Mouse (Mus musculus): Measurements from ENCODE around the gene Lect2. TPM values are rescaled to one million over a fixed set of nuclear protein-coding genes. Genes with fewer than 3 reads are reported as not detected.

Lect2 gene
- polyA plus RNA-seq (2015; fragmentation: Nextera tagmentation; extraction: Ambion mirVana) = 0.19 and 3.0 TPM in 2 replicates

DNA sequence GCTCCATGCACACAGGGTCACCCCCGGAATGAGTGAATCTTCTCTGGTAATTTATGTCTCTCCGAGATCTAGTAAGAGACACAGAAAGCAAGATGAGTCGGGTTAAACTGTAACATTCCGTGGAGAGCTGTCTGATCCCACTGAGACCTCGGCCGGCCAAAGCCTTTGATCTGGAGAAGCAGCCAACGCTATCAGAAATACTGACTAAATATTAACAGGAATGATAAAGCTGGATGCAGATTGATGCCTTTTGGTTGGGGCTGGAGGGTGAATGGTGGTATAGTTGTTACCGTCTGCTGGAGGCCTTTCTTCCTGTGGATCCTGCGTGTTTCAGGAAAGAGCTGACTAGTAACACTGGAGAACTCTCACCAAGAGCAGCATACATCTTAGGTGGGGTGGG, at the start of gene Lect2:
Gene Lect2, minus strand, starts transcription at position 102 of the 400 bp plus-strand sequence.
- Histone ChIP-seq H3K36me3 (no peaks in the 10 kb centered on the region), H3K9me3 (no peaks in the 10 kb centered on the region), H3K4me1 (peaks cover 33% of the 10 kb centered on the region), H3K27me3 (replicated peaks) (no peaks in the 10 kb centered on the region), H3K4me3 (no peak within 1 kb of the TSS), H3K27ac (replicated peaks) (no peak within 1 kb of the TSS), H3K4me2 (no peak within 1 kb of the TSS), H3K9ac (no peak within 1 kb of the TSS)
- WGBS = 61% methylated on average over 9 of the region's 9 CpGs
- no peak for ATAC-seq (ENCODE audit: extremely low read depth, insufficient number of reproducible peaks, low FRiP score, low TSS enrichment)

- Histone ChIP-seq H3K4me1 (peaks cover 89% of the 10 kb centered on the region), H3K27me3 (replicated peaks) (no peaks in the 10 kb centered on the region), H3K36me3 (no peaks in the 10 kb centered on the region), H3K27ac (replicated peaks) (peak overlapping the region; percentile 68), H3K9me3 (no peaks in the 10 kb centered on the region), H3K4me3 (no peak overlapping the region), H3K9ac (no peak overlapping the region), H3K4me2 (no peak overlapping the region)
- no peak for ATAC-seq (ENCODE audit: extremely low read depth, insufficient number of reproducible peaks, low FRiP score, low TSS enrichment)
- 87% methylated on average over 4 of the region's 4 CpGs for WGBS
Measured at GRCm38 (mm10) chr13:56597296-56597695, 49.0 kb upstream of the Lect2 start.

- no peak for ATAC-seq (ENCODE audit: extremely low read depth, insufficient number of reproducible peaks, low FRiP score, low TSS enrichment)
- Histone ChIP-seq H3K27ac (replicated peaks) (peak overlapping the region; percentile 82), H3K4me3 (no peak overlapping the region), H3K4me2 (no peak overlapping the region), H3K9ac (no peak overlapping the region), H3K4me1 (peaks cover 89% of the 10 kb centered on the region), H3K27me3 (replicated peaks) (no peaks in the 10 kb centered on the region), H3K9me3 (no peaks in the 10 kb centered on the region), H3K36me3 (no peaks in the 10 kb centered on the region)
- WGBS = 55% methylated on average over 8 of the region's 8 CpGs
Measured at GRCm38 (mm10) chr13:56595246-56595645, 46.9 kb upstream of the Lect2 start.

DNA sequence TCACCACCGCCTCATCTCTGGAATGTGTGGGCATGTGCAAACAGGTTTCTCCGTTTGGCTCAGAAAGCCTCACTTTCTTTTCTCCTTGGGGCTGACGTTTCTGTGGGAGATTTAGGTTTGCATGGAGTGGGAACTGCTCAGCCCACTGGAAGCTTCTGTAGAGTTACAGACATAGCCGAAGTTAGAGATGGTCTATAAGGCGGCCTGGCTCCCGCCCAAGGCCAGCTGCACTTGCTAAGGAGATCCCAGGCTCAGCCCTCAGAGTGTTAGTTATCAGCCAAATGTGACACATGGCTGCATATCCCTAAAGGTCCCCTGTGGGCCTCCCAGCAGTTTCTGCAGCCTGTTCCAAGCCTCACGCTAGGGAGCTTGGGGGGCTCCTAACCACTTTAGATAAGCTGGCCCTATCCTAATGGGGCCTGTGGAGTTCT, 45.7 kb upstream of the Lect2 start:
- ATAC-seq (ENCODE audit: extremely low read depth, insufficient number of reproducible peaks, low FRiP score, low TSS enrichment) = peak; percentile 49; the same call in 1 of the 2 replicates
- Histone ChIP-seq H3K27me3 (replicated peaks) (no peaks in the 10 kb centered on the region), H3K4me2 (peak overlapping the region; percentile 25), H3K4me1 (peaks cover 92% of the 10 kb centered on the region), H3K4me3 (no peak overlapping the region), H3K27ac (replicated peaks) (peak overlapping the region; percentile 82), H3K9me3 (no peaks in the 10 kb centered on the region), H3K36me3 (no peaks in the 10 kb centered on the region), H3K9ac (no peak overlapping the region)
- 18% methylated on average over 7 of the region's 7 CpGs for WGBS

DNA sequence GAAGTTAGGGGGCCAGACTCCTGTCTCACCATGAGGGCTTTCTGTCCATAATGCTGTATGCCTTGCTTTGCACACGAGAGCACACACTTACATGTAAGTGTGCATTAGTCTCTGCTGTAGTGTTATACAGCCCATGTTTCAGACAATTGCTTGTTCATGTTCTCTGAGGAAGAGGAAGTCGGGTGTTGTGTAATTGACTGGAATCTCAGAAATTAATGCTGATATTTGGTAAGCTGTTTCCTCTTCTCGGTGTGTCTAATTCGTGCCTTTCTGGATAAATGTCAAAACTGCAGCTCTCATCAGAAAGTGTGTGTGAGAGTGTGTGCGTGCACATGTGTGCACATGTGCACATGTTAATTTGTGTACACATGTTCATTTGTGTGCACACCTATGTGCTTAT, 44.9 kb upstream of the Lect2 start:
- no peak for ATAC-seq (ENCODE audit: extremely low read depth, insufficient number of reproducible peaks, low FRiP score, low TSS enrichment)
- H3K27me3 ChIP-seq (replicated peaks) = no peaks in the 10 kb centered on the region
- 0 out of 2 replicates have a peak overlapping the region, but pooled peaks have one; percentile 24 for H3K9ac ChIP-seq
- H3K27ac ChIP-seq (replicated peaks) = peak overlapping the region; percentile 82
- 76% methylated on average over 5 of the region's 5 CpGs for WGBS
- no peak overlapping the region for H3K4me3 ChIP-seq
- H3K4me1 ChIP-seq = peaks cover 96% of the 10 kb centered on the region
- no peaks in the 10 kb centered on the region for H3K9me3 ChIP-seq
- no peaks in the 10 kb centered on the region for H3K36me3 ChIP-seq
- no peak overlapping the region for H3K4me2 ChIP-seq

- Histone ChIP-seq H3K9me3 (no peaks in the 10 kb centered on the region), H3K27me3 (replicated peaks) (no peaks in the 10 kb centered on the region), H3K36me3 (no peaks in the 10 kb centered on the region), H3K4me1 (peaks cover 86% of the 10 kb centered on the region), H3K9ac (no peak overlapping the region), H3K4me3 (no peak overlapping the region), H3K4me2 (no peak overlapping the region), H3K27ac (replicated peaks) (no peak overlapping the region)
- ATAC-seq (ENCODE audit: extremely low read depth, insufficient number of reproducible peaks, low FRiP score, low TSS enrichment) = no peak
- 36% methylated on average over 2 of the region's 2 CpGs for WGBS
Measured at GRCm38 (mm10) chr13:56591939-56592338, 43.6 kb upstream of the Lect2 start.

DNA sequence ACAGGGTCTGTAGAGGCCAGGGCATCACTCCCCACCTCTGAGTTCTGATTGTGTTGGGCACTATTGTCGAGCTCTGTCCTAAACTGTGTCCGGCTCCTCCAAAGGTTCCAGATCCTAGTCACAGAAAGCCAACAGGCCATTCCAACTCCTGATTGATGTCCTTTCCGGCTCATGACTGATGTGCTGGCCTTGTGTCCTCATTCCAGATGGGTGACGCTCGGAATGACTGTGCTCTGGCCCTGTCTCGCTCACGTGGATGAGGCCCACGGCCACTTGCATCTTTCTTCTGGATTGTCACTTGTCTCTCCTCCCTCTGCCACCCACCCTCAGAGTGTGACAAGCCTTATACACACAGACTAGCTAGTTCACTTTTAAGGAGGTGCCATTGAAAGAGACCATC, 42.9 kb upstream of the Lect2 start:
- 82% methylated on average over 8 of the region's 8 CpGs for WGBS
- peaks cover 78% of the 10 kb centered on the region for H3K4me1 ChIP-seq

GRCm38 (mm10) chr13:56590202-56590601, 41.9 kb upstream of the Lect2 start:
- no peak for ATAC-seq (ENCODE audit: extremely low read depth, insufficient number of reproducible peaks, low FRiP score, low TSS enrichment)
- WGBS = 59% methylated on average over 5 of the region's 5 CpGs
- H3K4me3 ChIP-seq = no peak overlapping the region
- peaks cover 68% of the 10 kb centered on the region for H3K4me1 ChIP-seq
- H3K9me3 ChIP-seq = no peaks in the 10 kb centered on the region
- H3K27ac ChIP-seq (replicated peaks) = peak overlapping the region; percentile 40
- no peak overlapping the region for H3K9ac ChIP-seq
- no peaks in the 10 kb centered on the region for H3K27me3 ChIP-seq (replicated peaks)
- no peak overlapping the region for H3K4me2 ChIP-seq
- H3K36me3 ChIP-seq = no peaks in the 10 kb centered on the region

More for the DNA sequence above, 42.9 kb upstream of the Lect2 start:
- Histone ChIP-seq H3K27me3 (replicated peaks) (no peaks in the 10 kb centered on the region), H3K4me2 (no peak overlapping the region), H3K9ac (no peak overlapping the region), H3K4me3 (no peak overlapping the region), H3K9me3 (no peaks in the 10 kb centered on the region), H3K27ac (replicated peaks) (no peak overlapping the region), H3K36me3 (no peaks in the 10 kb centered on the region)
- no peak for ATAC-seq (ENCODE audit: extremely low read depth, insufficient number of reproducible peaks, low FRiP score, low TSS enrichment)

DNA sequence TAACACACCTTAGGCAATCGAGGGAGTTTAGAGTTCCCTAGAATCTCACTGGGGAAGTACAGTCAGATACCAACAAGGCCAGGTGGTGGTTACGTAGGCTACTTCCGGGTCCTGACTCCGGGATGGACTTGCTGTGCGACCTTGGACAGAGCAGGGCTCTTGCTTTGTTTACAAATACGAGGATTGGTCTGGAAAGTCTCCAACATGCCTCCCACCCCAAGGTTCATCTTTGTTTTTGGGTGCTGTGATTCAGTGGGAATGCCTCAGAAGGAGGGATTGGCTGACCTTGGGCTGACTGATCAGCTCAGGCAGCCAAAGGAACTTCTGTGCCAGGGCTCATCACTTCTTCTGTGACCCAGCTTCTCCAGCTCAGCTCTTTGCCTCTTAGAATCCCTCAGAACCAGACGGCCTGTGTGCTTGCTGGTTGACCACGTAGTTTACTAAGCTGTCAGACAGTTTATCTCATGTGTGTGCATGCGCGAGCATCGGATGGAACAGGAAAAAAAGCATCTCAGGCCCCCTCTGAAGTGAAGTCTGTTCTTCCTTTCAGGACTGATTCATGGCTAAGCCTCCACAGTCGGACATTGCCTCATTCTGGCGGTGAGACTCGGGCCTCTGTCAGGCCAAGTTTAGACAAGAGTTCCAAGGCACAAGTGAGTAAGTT, 40.3 kb upstream of the Lect2 start:
- Histone ChIP-seq H3K36me3 (no peaks in the 10 kb centered on the region), H3K4me2 (no peak overlapping the region), H3K27ac (replicated peaks) (0 out of 2 replicates have a peak overlapping the region, but pooled peaks have one; percentile 8), H3K27me3 (replicated peaks) (no peaks in the 10 kb centered on the region), H3K4me1 (peaks cover 60% of the 10 kb centered on the region), H3K9ac (no peak overlapping the region), H3K4me3 (no peak overlapping the region), H3K9me3 (no peaks in the 10 kb centered on the region)
- 68% methylated on average over 14 of the region's 14 CpGs for WGBS
- no peak for ATAC-seq (ENCODE audit: extremely low read depth, insufficient number of reproducible peaks, low FRiP score, low TSS enrichment)

DNA sequence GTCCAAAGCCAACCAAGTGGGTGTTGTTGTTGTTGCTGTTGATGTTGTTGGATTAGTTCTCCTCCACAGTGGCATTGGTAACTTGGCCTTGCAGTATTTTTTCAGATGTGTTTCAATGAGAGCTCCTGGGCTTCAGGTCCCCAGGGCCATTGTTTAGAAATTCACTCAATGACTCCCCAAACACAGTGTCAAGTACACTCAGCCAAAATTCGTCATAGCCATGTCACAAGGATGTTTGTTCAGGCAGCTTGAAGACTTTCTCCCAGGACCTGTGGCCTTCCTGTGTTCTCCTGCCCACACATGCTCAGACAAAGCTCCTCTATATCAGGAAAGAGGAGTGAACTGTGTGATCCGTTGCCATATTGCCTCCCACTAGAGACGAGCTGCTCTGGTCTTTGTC, 37.7 kb upstream of the Lect2 start:
- H3K9me3 ChIP-seq = no peaks in the 10 kb centered on the region
- no peak for ATAC-seq (ENCODE audit: extremely low read depth, insufficient number of reproducible peaks, low FRiP score, low TSS enrichment)

GRCm38 (mm10) chr13:56582720-56583119, 34.4 kb upstream of the Lect2 start:
- Histone ChIP-seq H3K4me3 (no peak overlapping the region), H3K4me2 (no peak overlapping the region), H3K27ac (replicated peaks) (peak overlapping the region; percentile 89), H3K36me3 (no peaks in the 10 kb centered on the region), H3K9me3 (no peaks in the 10 kb centered on the region), H3K27me3 (replicated peaks) (no peaks in the 10 kb centered on the region), H3K4me1 (peaks cover 31% of the 10 kb centered on the region), H3K9ac (no peak overlapping the region)
- ATAC-seq (ENCODE audit: extremely low read depth, insufficient number of reproducible peaks, low FRiP score, low TSS enrichment) = no peak
- WGBS = 34% methylated on average over 3 of the region's 3 CpGs

More for the DNA sequence above, 37.7 kb upstream of the Lect2 start:
- H3K9ac ChIP-seq = no peak overlapping the region
- H3K4me3 ChIP-seq = no peak overlapping the region
- H3K27me3 ChIP-seq (replicated peaks) = no peaks in the 10 kb centered on the region
- no peak overlapping the region for H3K4me2 ChIP-seq
- 46% methylated on average over 3 of the region's 3 CpGs for WGBS
- no peaks in the 10 kb centered on the region for H3K36me3 ChIP-seq
- H3K27ac ChIP-seq (replicated peaks) = 0 out of 2 replicates have a peak overlapping the region, but pooled peaks have one; percentile 24
- peaks cover 57% of the 10 kb centered on the region for H3K4me1 ChIP-seq

GRCm38 (mm10) chr13:56581961-56582434, 33.7 kb upstream of the Lect2 start:
- Histone ChIP-seq H3K4me1 (peaks cover 31% of the 10 kb centered on the region), H3K9ac (peak overlapping the region; percentile 71), H3K4me3 (no peak overlapping the region), H3K27me3 (replicated peaks) (no peaks in the 10 kb centered on the region), H3K9me3 (no peaks in the 10 kb centered on the region), H3K4me2 (peak overlapping the region; percentile 55), H3K36me3 (no peaks in the 10 kb centered on the region), H3K27ac (replicated peaks) (peak overlapping the region; percentile 89)
- ATAC-seq (ENCODE audit: extremely low read depth, insufficient number of reproducible peaks, low FRiP score, low TSS enrichment) = peak; percentile 74; the same call in 1 of the 2 replicates
- 7% methylated on average over 6 of the region's 6 CpGs for WGBS
